Mouse (Mus musculus): ENCODE results near the gene 1700025C18Rik. TPM values are rescaled to one million over a fixed set of nuclear protein-coding genes. Genes with fewer than 3 reads are reported as not detected.

1700025C18Rik gene
- not detected in 2 replicates for total RNA-seq (2017)

DNA sequence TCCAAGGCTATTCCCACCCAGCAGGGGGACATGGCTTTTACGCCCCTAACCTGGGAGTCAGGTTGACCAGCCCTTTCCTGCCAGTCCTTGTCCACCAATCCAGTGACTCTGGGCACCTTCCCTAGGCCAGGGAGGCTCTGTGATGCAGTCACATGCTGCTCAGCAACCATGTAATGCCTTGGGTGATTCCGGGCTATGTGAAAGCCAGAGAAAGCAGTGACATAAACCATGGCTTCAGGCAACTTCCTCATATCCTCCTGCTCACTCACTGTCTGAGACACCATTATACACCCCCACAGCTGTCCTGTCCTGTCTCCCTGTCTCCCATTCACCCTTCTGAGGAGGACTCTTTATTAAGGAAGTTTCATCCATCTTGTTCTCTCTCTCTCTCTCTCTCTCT, at the start of gene 1700025C18Rik:
Gene 1700025C18Rik (minus strand): TSS at position 101 of the 400 bp plus-strand sequence.
- ATAC-seq (replicated peaks in 1 of 2; ENCODE audit: insufficient read depth in 1 of 2, low FRiP score in 2 of 2, low TSS enrichment in 1 of 2, low read depth in 1 of 2, poor library complexity in 2 of 2, severe bottlenecking in 2 of 2) = no peak

- ATAC-seq (replicated peaks in 1 of 2; ENCODE audit: insufficient read depth in 1 of 2, low FRiP score in 2 of 2, low TSS enrichment in 1 of 2, low read depth in 1 of 2, poor library complexity in 2 of 2, severe bottlenecking in 2 of 2) = no peak
These were observed 45.5 kb upstream of the 1700025C18Rik start for GRCm38 (mm10) chr2:165136049-165136448.

DNA sequence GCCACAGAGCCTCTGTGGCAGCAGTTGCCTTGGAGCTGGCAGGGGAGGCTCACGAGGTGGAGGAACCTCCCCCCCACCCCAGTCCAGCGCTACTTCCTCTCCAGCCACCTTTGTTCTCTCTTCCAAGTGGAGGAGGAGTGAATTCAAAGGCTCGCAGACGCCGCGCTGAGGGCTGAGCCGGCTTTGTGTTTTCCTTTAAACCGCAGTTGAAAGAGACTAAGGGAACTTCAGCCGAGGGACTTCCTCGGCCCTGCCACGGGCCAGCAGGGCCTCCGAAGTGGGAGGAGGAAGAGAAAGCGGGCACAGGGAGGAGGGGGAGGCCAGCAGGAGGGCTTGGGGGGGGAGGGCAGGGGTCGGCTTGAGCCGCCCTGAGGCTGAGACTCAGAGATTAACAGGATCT, 43.0 kb upstream of the 1700025C18Rik start:
- peak; percentile 84 to 87 for ATAC-seq (replicated peaks in 1 of 2; ENCODE audit: insufficient read depth in 1 of 2, low FRiP score in 2 of 2, low TSS enrichment in 1 of 2, low read depth in 1 of 2, poor library complexity in 2 of 2, severe bottlenecking in 2 of 2)

GRCm38 (mm10) chr2:165131428-165131827, 40.9 kb upstream of the 1700025C18Rik start:
- no peak for ATAC-seq (replicated peaks in 1 of 2; ENCODE audit: insufficient read depth in 1 of 2, low FRiP score in 2 of 2, low TSS enrichment in 1 of 2, low read depth in 1 of 2, poor library complexity in 2 of 2, severe bottlenecking in 2 of 2)

GRCm38 (mm10) chr2:165129189-165129588, 38.6 kb upstream of the 1700025C18Rik start:
- no peak for ATAC-seq (replicated peaks in 1 of 2; ENCODE audit: insufficient read depth in 1 of 2, low FRiP score in 2 of 2, low TSS enrichment in 1 of 2, low read depth in 1 of 2, poor library complexity in 2 of 2, severe bottlenecking in 2 of 2)

DNA sequence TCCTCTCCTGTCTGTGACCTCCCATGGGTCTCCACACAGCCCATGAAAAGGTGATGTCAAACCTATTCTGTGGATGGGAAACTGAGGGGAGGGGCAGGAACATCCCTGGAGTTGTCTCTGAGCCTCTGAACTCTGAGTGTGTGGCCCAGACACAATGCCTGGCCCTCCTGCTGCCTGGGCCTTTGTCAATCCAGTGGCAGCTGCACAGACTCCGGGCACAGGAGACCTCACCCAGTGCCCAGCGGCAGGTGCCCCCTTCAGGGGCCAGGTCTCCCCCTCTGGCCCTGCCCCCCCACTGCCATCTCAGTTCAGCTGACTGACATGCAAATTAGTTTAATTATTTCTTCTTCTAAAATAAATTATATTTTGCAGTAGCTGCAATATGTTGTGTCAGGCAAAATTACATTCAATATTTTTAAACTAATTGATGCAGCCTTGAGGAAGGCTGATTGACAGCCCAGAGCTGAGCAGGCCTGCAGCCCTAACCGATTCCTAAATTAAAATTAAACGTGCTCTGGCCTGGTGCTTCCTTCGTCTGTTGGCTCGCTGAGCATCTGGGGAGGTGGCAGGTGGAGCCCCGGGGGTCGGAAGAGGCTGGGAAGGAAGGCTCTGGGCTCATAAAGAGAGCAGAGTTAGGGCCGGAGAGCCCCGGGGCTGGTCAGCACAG, 36.5 kb upstream of the 1700025C18Rik start:
- no peak for ATAC-seq (replicated peaks in 1 of 2; ENCODE audit: insufficient read depth in 1 of 2, low FRiP score in 2 of 2, low TSS enrichment in 1 of 2, low read depth in 1 of 2, poor library complexity in 2 of 2, severe bottlenecking in 2 of 2)

DNA sequence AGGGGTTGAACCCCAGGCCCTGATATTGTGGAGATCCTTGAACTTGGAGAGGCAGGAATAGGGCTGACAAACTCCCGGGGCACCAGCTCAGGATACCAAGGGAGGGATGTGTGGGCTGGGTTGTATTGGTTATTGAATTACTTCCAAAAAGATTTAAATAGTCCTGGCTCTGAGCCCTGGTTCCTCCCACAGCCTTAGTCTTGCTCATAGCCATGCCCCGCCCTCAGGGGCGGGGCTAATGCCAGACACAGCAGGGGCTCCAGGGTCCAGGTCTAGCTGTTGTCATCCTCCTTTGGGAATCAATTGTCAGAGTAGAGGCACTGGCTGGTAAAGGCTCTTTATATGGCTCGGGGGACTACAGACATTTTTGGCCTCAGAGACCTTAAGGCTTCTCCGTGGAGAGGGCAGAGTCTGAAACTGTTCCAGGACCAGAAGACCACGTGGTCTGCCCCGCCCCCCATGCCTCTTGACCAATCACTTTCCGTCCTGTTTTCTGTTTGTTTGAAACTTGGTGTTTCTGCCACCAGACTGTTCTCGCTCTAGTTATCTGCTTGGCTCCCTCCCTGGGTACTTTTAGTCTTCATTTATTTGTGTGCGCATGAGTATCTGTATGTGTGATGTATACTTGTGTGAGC, 30.8 kb upstream of the 1700025C18Rik start:
- ATAC-seq (replicated peaks in 1 of 2; ENCODE audit: insufficient read depth in 1 of 2, low FRiP score in 2 of 2, low TSS enrichment in 1 of 2, low read depth in 1 of 2, poor library complexity in 2 of 2, severe bottlenecking in 2 of 2) = no peak

- no peak for ATAC-seq (replicated peaks in 1 of 2; ENCODE audit: insufficient read depth in 1 of 2, low FRiP score in 2 of 2, low TSS enrichment in 1 of 2, low read depth in 1 of 2, poor library complexity in 2 of 2, severe bottlenecking in 2 of 2)
These were observed 30.2 kb upstream of the 1700025C18Rik start for GRCm38 (mm10) chr2:165120765-165121164.

DNA sequence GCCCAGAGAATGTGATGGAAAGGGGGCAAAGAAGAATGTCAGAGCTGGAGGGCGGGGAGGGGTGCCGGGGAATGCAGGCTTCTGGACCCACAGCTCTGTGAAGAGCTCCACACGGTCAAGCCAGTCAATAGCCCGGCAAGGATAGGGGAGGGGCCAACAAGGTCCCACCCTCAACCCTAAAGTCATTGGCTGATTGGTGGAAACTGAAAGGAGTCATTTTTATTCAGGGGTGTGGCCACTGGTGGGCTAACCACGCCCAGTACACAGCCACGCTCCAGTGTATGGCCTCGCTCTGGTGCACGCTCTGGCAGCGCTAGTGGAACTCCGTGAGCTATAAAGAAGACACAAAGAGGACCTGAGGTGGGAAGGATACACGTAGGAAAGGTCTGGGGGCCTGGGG, 23.2 kb upstream of the 1700025C18Rik start:
- no peak for ATAC-seq (replicated peaks in 1 of 2; ENCODE audit: insufficient read depth in 1 of 2, low FRiP score in 2 of 2, low TSS enrichment in 1 of 2, low read depth in 1 of 2, poor library complexity in 2 of 2, severe bottlenecking in 2 of 2)

GRCm38 (mm10) chr2:165112149-165112548, 21.6 kb upstream of the 1700025C18Rik start:
- peak; percentile 73 to 86 for ATAC-seq (replicated peaks in 1 of 2; ENCODE audit: insufficient read depth in 1 of 2, low FRiP score in 2 of 2, low TSS enrichment in 1 of 2, low read depth in 1 of 2, poor library complexity in 2 of 2, severe bottlenecking in 2 of 2)

- ATAC-seq (replicated peaks in 1 of 2; ENCODE audit: insufficient read depth in 1 of 2, low FRiP score in 2 of 2, low TSS enrichment in 1 of 2, low read depth in 1 of 2, poor library complexity in 2 of 2, severe bottlenecking in 2 of 2) = no peak
These were observed 16.0 kb upstream of the 1700025C18Rik start for GRCm38 (mm10) chr2:165106585-165106984.

GRCm38 (mm10) chr2:165105513-165106079, 15.0 kb upstream of the 1700025C18Rik start:
- ATAC-seq (replicated peaks in 1 of 2; ENCODE audit: insufficient read depth in 1 of 2, low FRiP score in 2 of 2, low TSS enrichment in 1 of 2, low read depth in 1 of 2, poor library complexity in 2 of 2, severe bottlenecking in 2 of 2) = no peak

GRCm38 (mm10) chr2:165102920-165103319, 12.4 kb upstream of the 1700025C18Rik start:
- peak; percentile 75 to 88 for ATAC-seq (replicated peaks in 1 of 2; ENCODE audit: insufficient read depth in 1 of 2, low FRiP score in 2 of 2, low TSS enrichment in 1 of 2, low read depth in 1 of 2, poor library complexity in 2 of 2, severe bottlenecking in 2 of 2)

DNA sequence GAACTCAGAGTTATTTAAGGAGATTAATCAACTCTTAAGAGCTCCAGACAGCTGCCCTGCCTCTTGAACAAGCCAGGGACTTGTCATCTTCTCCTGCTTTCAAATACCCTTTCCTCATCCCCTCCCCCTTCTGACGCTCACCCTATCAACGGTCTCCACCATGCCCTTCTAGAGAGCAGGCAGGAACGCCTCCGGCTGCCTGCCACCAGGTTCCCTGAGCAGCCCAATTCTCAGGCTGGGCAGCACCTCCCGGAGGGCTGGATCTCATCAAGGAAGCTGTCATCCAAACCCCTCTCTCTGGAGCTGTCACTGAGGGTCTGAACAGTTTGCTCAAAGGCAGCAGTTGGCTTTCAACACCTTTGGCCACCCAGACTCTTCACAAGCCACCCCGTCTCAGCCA, 10.2 kb upstream of the 1700025C18Rik start:
- no peak for ATAC-seq (replicated peaks in 1 of 2; ENCODE audit: insufficient read depth in 1 of 2, low FRiP score in 2 of 2, low TSS enrichment in 1 of 2, low read depth in 1 of 2, poor library complexity in 2 of 2, severe bottlenecking in 2 of 2)

GRCm38 (mm10) chr2:165098861-165099260, 8.3 kb upstream of the 1700025C18Rik start:
- no peak for ATAC-seq (replicated peaks in 1 of 2; ENCODE audit: insufficient read depth in 1 of 2, low FRiP score in 2 of 2, low TSS enrichment in 1 of 2, low read depth in 1 of 2, poor library complexity in 2 of 2, severe bottlenecking in 2 of 2)

- ATAC-seq (replicated peaks in 1 of 2; ENCODE audit: insufficient read depth in 1 of 2, low FRiP score in 2 of 2, low TSS enrichment in 1 of 2, low read depth in 1 of 2, poor library complexity in 2 of 2, severe bottlenecking in 2 of 2) = no peak
These were observed 5.8 kb upstream of the 1700025C18Rik start for GRCm38 (mm10) chr2:165096367-165096766.

- ATAC-seq (replicated peaks in 1 of 2; ENCODE audit: insufficient read depth in 1 of 2, low FRiP score in 2 of 2, low TSS enrichment in 1 of 2, low read depth in 1 of 2, poor library complexity in 2 of 2, severe bottlenecking in 2 of 2) = no peak
These were observed 1.8 kb upstream of the 1700025C18Rik start for GRCm38 (mm10) chr2:165092393-165092792.

DNA sequence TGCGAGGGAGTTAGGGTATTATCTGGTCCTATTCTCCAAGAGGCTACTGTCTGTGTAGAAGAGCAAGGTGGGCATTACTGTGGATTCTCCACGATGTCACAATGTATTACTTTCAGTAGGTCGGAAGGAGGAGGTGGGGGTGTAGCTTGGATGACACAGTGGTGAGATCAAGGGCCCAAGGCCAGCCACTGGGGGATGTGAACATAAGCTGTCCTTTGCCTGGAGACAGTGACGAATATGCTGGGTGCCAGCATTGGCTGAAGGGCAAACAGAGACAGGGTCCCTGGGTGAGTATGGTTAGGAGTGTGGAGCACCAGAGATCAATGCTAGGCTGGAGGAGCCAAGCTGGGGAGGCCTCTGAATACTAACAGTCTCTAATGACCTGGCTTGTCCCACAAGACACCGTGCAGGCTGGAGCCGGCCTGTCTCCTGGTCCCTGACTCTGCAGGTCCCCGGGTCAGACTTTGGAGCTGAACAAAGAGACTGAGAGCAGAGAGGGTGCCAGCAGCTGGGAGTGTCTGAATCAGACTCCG, 949 bp upstream of the 1700025C18Rik start:
- ATAC-seq (replicated peaks in 1 of 2; ENCODE audit: insufficient read depth in 1 of 2, low FRiP score in 2 of 2, low TSS enrichment in 1 of 2, low read depth in 1 of 2, poor library complexity in 2 of 2, severe bottlenecking in 2 of 2) = no peak
